Mouse (Mus musculus) liver, embryonic 14.5 days (tissue): Measurements from ENCODE around the gene Gpx1.

ENCODE experiments used
- CTCF ChIP-seq: IDR thresholded peaks from 2 replicates; pipeline ENCODE4 v1.5.1; 2016; ENCODE audit warnings: antibody characterized with exemption, low read depth, control low read depth
- EP300 ChIP-seq: IDR thresholded peaks from 2 replicates; pipeline ENCODE4 v1.6.1; 2016; ENCODE audit warnings: antibody characterized with exemption, low read depth

DNA sequence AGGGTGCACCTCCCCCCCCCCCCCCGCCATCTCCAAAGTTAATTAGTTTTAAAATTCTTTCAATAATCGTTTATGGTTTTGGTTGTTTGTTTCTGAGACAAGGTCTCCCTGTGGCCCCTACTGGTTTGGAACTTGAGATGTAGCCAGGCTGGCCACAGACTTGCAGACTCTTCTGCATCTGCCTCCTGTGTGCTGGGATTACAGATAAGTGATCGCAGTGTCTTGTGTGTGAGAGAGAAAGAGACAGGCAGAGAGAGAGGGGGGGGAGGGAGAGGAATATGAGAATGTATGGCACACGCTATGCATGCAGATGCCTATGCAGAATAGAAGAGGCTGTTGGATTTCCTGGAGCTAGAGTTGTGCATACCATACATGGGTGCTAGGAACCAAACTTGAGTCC, 11.0 kb downstream of the Gpx1 start:
- TF ChIP-seq CTCF: no peak
- TF ChIP-seq EP300: peak; percentile 35; the same call in 1 of the 2 replicates
